Mouse (Mus musculus): ENCODE results near the gene Cdh18.

DNA sequence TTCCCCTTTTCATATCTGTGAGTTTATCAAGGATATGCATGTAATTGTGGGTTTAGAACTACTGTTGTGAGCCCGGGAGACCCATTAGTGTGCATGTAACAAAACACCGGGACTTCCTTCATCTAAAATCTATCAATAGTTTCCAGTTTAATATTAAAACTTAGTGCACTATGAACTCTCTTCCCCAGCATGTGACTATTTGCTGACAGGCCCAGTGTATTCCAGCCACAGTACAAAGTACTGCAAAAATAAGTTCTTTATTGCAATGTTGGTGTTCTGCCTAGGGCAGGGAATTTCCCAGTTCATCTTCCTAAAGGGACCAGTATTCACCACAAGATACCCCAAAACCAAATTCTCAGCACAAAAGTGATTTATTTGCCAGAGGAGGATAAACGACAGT is 243.0 kb downstream of the Cdh18 start:
- TF ChIP-seq POLR2A (IDR thresholded peaks at IDR 0.05; ENCODE audit: borderline replicate concordance, control insufficient read depth, low read depth, low read length) (no peak), CTCF (IDR thresholded peaks at IDR 0.05; ENCODE audit: control insufficient read depth, insufficient read depth, low read length) (no peak)
